Mouse (Mus musculus): ENCODE measurements around the gene Zfp354b.

Zfp354b gene

DNA sequence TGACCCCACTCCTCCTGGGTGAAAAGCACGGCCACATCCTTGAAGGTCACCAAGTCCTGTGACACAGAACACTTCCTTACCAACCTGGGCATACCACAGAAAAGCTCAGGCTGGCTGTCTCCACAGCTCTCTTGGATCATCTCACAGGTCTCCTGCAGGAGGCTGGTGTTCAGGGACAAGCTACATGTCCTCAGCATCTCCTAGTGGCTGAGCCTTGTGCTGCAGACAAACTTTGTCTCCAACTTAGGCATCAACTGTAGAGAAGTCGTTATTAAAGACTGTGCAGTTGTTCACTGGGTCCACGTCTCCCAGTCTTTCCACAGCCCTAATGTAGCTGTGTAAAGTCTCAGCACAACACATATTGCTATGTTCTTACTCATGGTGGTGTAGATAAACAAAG is 47.7 kb downstream of the Zfp354b start:
- no peak for DNase-seq

DNA sequence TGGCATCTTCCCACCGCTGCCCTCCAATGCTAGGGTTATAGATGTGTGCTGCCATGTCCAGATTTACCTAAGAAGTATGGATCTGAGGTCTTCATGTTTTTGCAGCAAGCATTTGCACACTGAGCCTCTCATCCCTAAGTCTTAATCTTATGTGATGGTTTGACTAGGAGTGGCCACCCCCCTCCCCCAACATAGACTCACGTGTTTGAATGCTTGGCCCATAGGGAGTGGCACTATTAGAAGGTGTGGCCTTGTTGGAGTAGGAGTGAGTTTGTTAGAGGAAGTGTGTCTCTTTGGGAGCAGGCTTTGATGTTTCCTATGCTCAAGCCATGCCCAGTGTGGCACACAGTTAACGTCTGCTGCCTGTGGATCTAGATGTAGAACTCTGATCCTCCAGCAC is 52.8 kb downstream of the Zfp354b start:
- DNase-seq = no peak

All from layer of hippocampus, adult 9-11 months (tissue).